Mouse (Mus musculus) embryonic fibroblast, embryonic 13.5 days (primary cell): Measurements from ENCODE around the gene Cntn2.

Experiments
- CTCF ChIP-seq: IDR thresholded peaks from 2 replicates; pipeline ENCODE4 v1.5.1; 2011; ENCODE audit warnings: mild to moderate bottlenecking, control low read depth, low read length, moderate library complexity, borderline replicate concordance; ENCODE audit not compliant: insufficient read depth
- POLR2A ChIP-seq: IDR thresholded peaks from 2 replicates; pipeline ENCODE4 v1.6.1; 2011; ENCODE audit warnings: low read depth, mild to moderate bottlenecking, control low read depth, low read length, moderate library complexity

GRCm38 (mm10) chr1:132537736-132538135, 5.3 kb downstream of the Cntn2 start:
- TF ChIP-seq POLR2A: no peak
- TF ChIP-seq CTCF: no peak
